Mouse (Mus musculus) brown adipose tissue, adult 24 weeks (tissue): ENCODE results near the gene Cldn24. TPM values are rescaled to one million over a fixed set of nuclear protein-coding genes. Genes with fewer than 3 reads are reported as not detected.
"Not testable (repeated sequence)": the region's sequence is repeated elsewhere in the genome, so short reads cannot be mapped to it uniquely, and the experiment has no call there.

Experiments
- H3K27ac ChIP-seq: fragments of 200-500 bp; replicated peaks from 2 replicates; pipeline ENCODE4 v1.5.1; 2012; ENCODE audit warnings: low read depth, mild to moderate bottlenecking, low read length
- H3K4me1 ChIP-seq: fragments of 200-500 bp; 2 replicates; pipeline ENCODE4 v1.6.1; 2012; ENCODE audit warnings: low read length, mixed read lengths; ENCODE audit not compliant: control insufficient read depth, insufficient read depth, insufficient read length
- H3K4me3 ChIP-seq: fragments of 200-500 bp; 2 replicates; pipeline ENCODE4 v1.5.1; 2012; ENCODE audit warnings: low read depth, mild to moderate bottlenecking, low read length, moderate library complexity; ENCODE audit not compliant: insufficient read depth
- polyA plus RNA-seq: library from polyadenylated mRNA; stranded (reverse); fragments of >200 nt; gene quantifications from 2 replicates; pipeline ENCODE4 v1.2.4, GENCODE M21; 2012; ENCODE audit not compliant: missing spikeins, insufficient read depth, insufficient read length

The Cldn24 gene
- polyA plus RNA-seq, 1 experiment = not detected

GRCm38 (mm10) chr8:47811221-47811620 lies 10.7 kb upstream of the Cldn24 start:
- Histone ChIP-seq H3K27ac (no peak overlapping the region), H3K4me3 (no peak overlapping the region), H3K4me1 (no peaks in the 10 kb centered on the region)

GRCm38 (mm10) chr8:47819034-47819433 lies 2.9 kb upstream of the Cldn24 start:
- H3K27ac ChIP-seq = no peak overlapping the region
- H3K4me1 ChIP-seq = no peaks in the 10 kb centered on the region
- H3K4me3 ChIP-seq = no peak overlapping the region

- no peak overlapping the region for H3K27ac ChIP-seq
- no peak overlapping the region for H3K4me3 ChIP-seq
Observed at GRCm38 (mm10) chr8:47820914-47821772, 800 bp upstream of the Cldn24 start.

GRCm38 (mm10) chr8:47822541-47822940 lies 598 bp downstream of the Cldn24 start:
- H3K27ac ChIP-seq, H3K4me1 ChIP-seq, H3K4me3 ChIP-seq: not testable (repeated sequence)

More at GRCm38 (mm10) chr8:47820914-47821772, 800 bp upstream of the Cldn24 start:
- H3K4me1 ChIP-seq = no peaks in the 10 kb centered on the region

GRCm38 (mm10) chr8:47823777-47824176 lies 1.8 kb downstream of the Cldn24 start:
- Histone ChIP-seq H3K27ac (no peak overlapping the region), H3K4me3 (no peak overlapping the region), H3K4me1 (no peaks in the 10 kb centered on the region)

- Histone ChIP-seq H3K27ac (no peak within 1 kb of the TSS), H3K4me3 (no peak within 1 kb of the TSS), H3K4me1 (no peaks in the 10 kb centered on the region)
Observed at GRCm38 (mm10) chr8:47824182-47824581, 2.2 kb downstream of the Cldn24 start, which contains the start of gene Cldn22. Gene Cldn22 (plus strand): TSS chr8:47824482.

GRCm38 (mm10) chr8:47825596-47825995 lies 3.7 kb downstream of the Cldn24 start:
- Histone ChIP-seq H3K27ac (no peak overlapping the region), H3K4me3 (no peak overlapping the region), H3K4me1 (no peaks in the 10 kb centered on the region)

GRCm38 (mm10) chr8:47826911-47827310 lies 5.0 kb downstream of the Cldn24 start:
- Histone ChIP-seq H3K4me1 (no peaks in the 10 kb centered on the region), H3K4me3 (no peak overlapping the region), H3K27ac (no peak overlapping the region)

- no peak overlapping the region for H3K27ac ChIP-seq
- no peak overlapping the region for H3K4me3 ChIP-seq
- H3K4me1 ChIP-seq = no peaks in the 10 kb centered on the region
Observed at GRCm38 (mm10) chr8:47832616-47833015, 10.7 kb downstream of the Cldn24 start.

- Histone ChIP-seq H3K27ac (no peak overlapping the region), H3K4me1 (no peaks in the 10 kb centered on the region), H3K4me3 (no peak overlapping the region)
Observed at GRCm38 (mm10) chr8:47833944-47834343, 12.0 kb downstream of the Cldn24 start.

GRCm38 (mm10) chr8:47843063-47843462 lies 21.1 kb downstream of the Cldn24 start:
- Histone ChIP-seq H3K4me1 (no peaks in the 10 kb centered on the region), H3K4me3 (no peak overlapping the region), H3K27ac (no peak overlapping the region)

- Histone ChIP-seq H3K4me1 (no peaks in the 10 kb centered on the region), H3K27ac (no peak overlapping the region), H3K4me3 (no peak overlapping the region)
Observed at GRCm38 (mm10) chr8:47843651-47844050, 21.7 kb downstream of the Cldn24 start.

GRCm38 (mm10) chr8:47845956-47846355 lies 24.0 kb downstream of the Cldn24 start:
- H3K4me3 ChIP-seq = no peak overlapping the region
- no peaks in the 10 kb centered on the region for H3K4me1 ChIP-seq
- H3K27ac ChIP-seq = no peak overlapping the region

GRCm38 (mm10) chr8:47847161-47847560 lies 25.2 kb downstream of the Cldn24 start:
- Histone ChIP-seq H3K27ac (no peak overlapping the region), H3K4me3 (no peak overlapping the region), H3K4me1 (no peaks in the 10 kb centered on the region)

- Histone ChIP-seq H3K4me3 (no peak overlapping the region), H3K27ac (no peak overlapping the region), H3K4me1 (no peaks in the 10 kb centered on the region)
Observed at GRCm38 (mm10) chr8:47847931-47848330, 26.0 kb downstream of the Cldn24 start.

- Histone ChIP-seq H3K4me1 (no peaks in the 10 kb centered on the region), H3K4me3 (no peak overlapping the region), H3K27ac (no peak overlapping the region)
Observed at GRCm38 (mm10) chr8:47849842-47850241, 27.9 kb downstream of the Cldn24 start.
